Mouse (Mus musculus): ENCODE data around the gene Aco1.
A peak's percentile ranks its signal among the peaks of the same experiment; 100 is the strongest.

GRCm38 (mm10) chr4:40142743-40143532 lies at the start of gene Aco1:
- peak; percentile 45 for TF ChIP-seq POLR2A (IDR thresholded peaks at IDR 0.05; ENCODE audit: borderline replicate concordance, insufficient read depth, low read length)
- no peak for TF ChIP-seq CTCF (IDR thresholded peaks at IDR 0.05; ENCODE audit: borderline replicate concordance, insufficient read depth, low read depth, low read length)
